Mouse (Mus musculus): ENCODE results near the gene Celsr1.

DNA sequence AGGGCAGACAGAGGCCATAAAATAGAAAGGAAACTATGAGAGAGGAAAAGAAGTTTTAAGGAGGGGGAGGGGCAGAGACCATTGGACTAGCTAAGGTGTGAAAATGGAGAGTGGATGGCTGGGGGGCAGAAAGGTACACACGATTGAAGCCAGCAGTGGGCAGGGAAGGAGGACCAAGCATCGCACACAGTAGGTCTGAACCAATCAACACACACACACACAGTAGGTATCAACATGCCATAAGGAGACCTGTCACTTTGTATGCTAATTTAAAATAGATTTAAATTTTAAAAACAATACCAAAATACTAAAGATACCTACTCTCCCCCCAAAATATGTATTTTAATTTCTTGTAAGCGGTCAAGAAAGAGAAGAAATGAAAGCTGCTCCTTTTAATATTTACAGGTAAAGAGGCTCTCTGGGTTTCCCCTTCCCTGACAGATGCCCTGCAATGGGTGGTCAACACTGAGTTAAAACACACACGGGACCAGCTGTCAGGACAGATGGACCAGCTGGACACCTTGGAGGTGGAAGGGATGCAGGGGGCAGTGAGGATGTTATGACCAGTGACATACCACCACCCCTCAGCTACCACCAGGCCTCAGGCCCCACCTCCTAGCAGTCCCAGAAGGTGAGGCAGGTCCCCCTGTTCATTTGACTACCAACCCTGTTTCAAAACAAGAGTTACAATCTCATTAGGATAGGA, 34.9 kb downstream of the Celsr1 start:
- no peak for TF ChIP-seq POLR2A (IDR thresholded peaks at IDR 0.05; ENCODE audit: extremely low read depth, insufficient read depth, low read length)
- TF ChIP-seq CTCF (IDR thresholded peaks at IDR 0.05; ENCODE audit: extremely low read depth, insufficient read depth, low read length): no peak

Data from cortical plate, adult 2 months (tissue).